Mouse (Mus musculus) left cerebral cortex, adult 11 months (tissue): ENCODE measurements around the gene Dkc1.
"Not testable (repeated sequence)": the region's sequence is repeated elsewhere in the genome, so short reads cannot be mapped to it uniquely, and the experiment has no call there.

Experiments used
- DNase-seq: peaks from one replicate; pipeline ENCODE4 v3.0.0; 2022; ENCODE audit warnings: low spot score

Dkc1 gene

DNA sequence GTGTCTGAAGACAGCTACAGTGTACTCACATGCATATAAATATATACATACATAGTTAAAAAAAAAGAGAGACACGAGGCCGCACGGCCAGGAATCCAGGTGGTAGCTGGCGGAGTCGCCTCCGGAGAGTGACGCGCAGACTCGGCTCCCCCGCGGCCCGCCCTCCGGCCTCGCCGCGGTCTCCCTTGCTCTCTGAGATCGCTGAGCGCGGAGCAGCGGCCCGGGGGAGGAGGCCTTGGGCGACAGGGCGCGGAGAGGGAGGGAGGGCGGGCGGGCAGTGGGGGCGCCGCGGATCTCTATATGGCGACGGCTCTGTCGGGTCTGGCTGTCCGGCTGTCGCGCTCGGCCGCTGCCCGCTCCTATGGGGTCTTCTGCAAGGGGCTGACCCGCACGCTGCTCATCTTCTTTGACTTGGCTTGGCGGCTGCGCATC, 47.5 kb downstream of the Dkc1 start:
- not testable (repeated sequence) for DNase-seq

DNA sequence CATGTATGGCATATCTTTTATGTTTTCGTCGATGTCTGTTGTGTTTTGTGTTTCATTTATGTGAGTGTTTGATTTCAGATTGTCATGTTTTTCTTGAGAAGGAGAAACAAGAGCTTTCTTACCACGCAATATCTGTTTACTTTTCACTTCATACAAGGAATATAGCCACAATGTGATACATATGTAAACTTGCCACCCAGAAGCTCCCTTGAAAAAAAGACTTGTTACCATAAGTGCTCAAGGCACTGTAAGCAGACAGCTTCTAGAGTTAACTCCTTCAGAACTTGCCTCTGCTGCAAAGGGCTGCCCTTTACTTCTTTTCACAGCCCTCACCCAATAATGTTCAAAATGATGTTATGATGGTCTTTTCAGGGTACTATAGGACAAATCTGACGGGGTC, 52.8 kb downstream of the Dkc1 start:
- DNase-seq = no peak

DNA sequence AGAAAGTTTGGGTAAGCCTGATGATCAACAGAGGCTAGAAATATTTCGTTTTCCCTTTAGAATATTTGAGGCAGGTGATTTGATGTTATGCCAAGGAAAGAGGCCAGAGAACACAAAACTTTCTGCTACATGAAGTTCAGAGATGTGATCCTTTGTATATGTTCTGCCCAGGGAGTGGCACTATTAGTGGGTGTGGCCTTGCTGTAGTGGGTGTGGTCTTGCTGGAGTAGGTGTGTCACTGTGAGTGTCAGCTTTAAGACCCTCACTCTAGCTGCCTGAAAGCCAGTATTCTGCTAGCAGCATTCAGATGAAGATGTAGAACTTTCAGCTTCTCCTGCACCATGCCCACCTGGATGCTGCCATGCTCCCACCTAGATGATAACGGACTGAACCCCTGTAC, 54.6 kb downstream of the Dkc1 start:
- no peak for DNase-seq

DNA sequence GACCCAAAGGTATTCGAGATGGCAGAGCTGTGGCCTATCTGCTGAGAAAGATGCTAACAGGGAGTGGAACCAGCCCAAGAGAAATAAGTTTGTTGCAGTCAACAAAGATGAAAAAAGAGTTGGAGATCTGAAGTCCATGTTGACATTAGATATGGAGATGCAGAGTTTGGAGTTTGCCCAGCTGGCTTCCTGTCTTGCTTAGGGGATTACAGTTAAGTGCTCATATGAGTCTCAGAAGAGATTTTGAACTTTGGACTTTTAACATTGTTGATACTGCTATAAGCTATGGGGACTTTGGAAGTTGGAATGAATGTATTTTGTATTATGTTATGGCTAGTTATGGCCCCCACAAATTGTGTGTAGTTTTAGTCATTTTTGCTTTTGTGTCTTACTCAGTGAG, 56.6 kb downstream of the Dkc1 start:
- no peak for DNase-seq

DNA sequence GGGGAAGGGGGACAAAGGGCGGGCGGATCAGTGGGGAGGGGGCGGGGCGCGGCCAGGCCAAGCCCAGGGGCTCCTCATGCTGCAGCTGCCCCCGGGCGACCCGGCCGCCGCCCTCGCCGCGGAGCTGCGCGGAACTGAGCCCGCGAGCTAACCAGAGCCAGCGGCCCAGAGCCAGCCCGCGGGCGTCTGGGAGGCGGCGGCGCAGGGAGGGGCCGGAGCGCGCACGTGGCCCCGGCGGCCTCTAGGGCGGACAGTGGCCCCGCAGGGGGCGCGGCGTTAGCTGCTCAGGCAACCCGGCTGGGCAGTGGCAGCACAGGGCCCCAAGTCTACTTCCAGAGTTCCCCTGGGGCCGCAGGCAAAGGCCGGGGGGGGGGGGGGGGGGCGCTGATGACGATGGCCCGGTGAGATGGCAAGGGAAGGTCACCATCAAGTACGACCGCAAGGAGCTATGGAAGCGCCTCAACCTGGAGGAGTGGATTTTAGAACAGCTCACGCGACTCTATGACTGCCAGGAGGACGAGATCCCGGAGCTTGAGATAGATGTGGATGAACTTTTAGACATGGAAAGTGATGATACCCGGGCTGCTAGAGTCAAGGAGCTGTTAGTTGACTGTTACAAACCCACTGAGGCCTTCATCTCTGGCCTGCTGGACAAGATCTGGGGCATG, 60.1 kb downstream of the Dkc1 start:
- no peak for DNase-seq
